Mouse (Mus musculus): ENCODE measurements around the gene Cyb561d2.
"Not testable (repeated sequence)": the region's sequence is repeated elsewhere in the genome, so short reads cannot be mapped to it uniquely, and the experiment has no call there.

Cyb561d2 gene

DNA sequence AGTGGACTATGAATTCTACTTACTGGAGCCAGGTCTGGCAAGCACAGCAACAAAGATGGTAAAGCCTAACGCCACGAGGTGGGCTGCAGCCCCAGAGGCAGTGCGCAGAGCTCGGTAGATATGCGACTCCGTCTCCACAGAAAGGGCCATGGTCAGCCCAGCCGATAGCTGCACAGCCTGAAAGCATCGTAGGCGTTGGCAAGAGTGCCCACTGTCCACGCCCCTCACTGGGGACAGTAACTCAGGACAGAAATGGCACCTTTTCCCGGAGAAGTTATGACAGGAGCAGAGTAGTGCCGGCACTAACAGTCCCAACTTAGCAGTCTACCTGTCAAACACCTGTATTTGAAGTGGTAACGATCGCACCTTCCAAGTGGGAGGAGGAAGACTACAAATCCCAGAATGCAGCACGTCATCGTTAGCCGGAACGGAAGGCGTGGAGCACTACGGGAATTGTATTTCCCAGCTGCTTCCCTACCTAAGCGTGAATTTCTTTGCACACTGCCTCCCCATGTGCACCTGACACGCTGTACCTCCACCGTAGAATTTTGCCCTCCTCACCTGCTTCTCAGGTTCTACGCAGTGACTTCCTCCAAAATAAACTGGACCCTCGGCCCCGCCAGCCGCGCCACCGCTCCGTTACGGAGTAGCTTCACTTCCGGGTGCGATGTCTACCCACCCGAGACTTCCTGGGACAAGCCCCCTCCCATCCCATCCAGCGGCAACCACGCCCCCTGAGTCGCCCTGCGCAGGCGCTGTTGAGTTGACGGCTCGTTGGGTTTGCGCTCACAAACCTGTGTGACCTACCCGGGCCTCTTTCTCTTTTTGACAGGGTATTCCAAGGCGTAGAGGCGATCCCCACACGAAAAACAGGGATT is at the start of gene Cyb561d2, which contains the start of gene Nprl2:
Cyb561d2 (minus strand) TSS at position 720 of the 878 bp plus-strand sequence.
Nprl2 (plus strand) TSS at position 753 of the 878 bp plus-strand sequence.
- DNase-seq (ENCODE audit: low spot score) = peak; percentile 96

GRCm38 (mm10) chr9:107590773-107591060 is 48.7 kb upstream of the Cyb561d2 start:
- no peak for DNase-seq (ENCODE audit: low spot score)

- no peak for DNase-seq (ENCODE audit: low spot score)
These were observed 48.2 kb upstream of the Cyb561d2 start for GRCm38 (mm10) chr9:107590058-107590772.

- peak; percentile 64 for DNase-seq (ENCODE audit: low spot score)
These were observed 46.0 kb upstream of the Cyb561d2 start for GRCm38 (mm10) chr9:107587833-107588639.

DNA sequence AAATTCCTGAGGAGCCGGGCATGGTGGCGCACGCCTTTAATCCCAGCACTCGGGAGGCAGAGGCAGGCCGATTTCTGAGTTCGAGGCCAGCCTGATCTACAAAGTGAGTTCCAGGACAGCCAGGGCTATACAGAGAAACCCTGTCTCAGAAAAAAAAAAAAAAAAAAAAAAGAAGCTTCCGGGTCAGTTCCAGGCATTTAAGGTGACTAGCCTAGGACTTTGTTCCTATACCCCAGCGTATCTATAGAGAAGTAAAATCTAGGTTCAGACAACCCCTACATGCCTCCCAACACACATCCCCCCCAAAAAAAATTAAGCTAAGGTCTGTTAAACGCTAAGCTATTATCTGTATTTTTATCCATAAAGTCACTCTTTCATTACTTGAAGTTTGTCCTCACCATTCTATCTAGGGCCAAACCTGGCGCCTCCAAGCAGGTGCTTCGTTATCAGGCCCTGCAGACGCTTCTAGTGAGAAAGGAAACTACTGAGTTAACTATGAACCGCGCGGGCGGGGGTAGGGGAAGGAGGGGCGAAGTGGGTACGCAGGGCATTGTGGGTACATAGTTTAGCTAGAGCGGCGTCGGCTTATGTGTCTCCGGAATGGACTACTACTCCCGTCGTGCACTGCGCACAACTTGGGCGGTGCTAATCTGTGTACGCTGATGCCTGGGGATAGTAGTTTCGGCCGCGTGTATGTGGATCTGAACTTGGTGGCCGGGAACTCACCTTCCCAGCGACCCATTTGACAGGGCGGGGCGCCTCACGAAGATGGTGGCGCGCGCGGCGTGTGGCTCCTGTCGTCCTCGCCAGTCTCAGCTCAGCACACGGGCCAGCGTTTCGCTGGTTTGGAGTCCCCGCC is 45.2 kb upstream of the Cyb561d2 start, which contains the start of gene Ifrd2:
Ifrd2 (plus strand) TSS at position 669 of the 859 bp plus-strand sequence.
- DNase-seq (ENCODE audit: low spot score) = peak; percentile 95

DNA sequence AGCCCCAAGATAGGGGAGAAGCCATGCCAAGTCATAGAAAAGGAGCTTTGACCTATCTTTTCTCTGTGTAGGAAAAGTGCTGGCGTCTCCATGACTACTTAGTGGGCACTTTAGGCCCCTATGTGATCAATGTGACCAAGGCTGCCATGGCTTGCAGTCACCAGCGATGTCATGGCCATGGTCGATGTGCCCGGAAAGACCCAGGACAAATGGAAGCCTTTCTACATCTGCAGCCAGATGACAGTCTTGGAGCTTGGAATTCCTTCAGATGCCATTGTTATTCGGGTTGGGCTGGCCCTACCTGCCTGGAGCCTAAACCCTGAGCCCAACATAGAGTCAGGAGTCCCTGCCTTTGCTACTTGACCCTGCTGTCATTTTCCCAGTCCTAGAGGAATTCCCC is 44.5 kb upstream of the Cyb561d2 start:
- DNase-seq (ENCODE audit: low spot score) = no peak

- DNase-seq (ENCODE audit: low spot score) = no peak
These were observed 41.2 kb upstream of the Cyb561d2 start for GRCm38 (mm10) chr9:107583174-107583573.

DNA sequence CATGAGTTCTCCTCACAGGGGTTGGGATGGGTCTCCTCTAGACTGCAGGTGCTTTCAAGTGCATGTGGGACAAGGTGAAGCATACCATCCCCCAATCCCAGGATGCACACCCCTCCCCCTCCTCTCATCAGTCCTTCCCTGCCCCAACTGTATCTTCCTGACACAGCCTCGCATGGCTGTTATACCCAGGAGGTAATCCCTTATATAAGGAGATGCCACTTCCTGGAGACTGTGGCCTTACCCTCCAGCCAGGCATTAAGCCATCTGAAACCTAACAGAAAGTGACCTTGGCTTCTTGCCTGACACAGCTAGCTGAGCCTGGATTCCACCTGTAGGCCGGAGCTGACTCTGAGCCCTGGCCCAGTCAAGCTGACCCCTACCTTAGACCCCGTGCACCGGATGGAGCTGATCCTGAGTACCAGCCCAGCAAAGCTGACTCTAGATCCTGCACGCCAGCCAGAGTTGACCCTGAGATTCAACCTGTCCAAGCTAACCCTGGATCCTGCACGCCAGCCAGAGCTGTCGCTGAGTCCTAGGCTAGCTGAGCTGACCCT is 40.6 kb upstream of the Cyb561d2 start:
- no peak for DNase-seq (ENCODE audit: low spot score)

DNA sequence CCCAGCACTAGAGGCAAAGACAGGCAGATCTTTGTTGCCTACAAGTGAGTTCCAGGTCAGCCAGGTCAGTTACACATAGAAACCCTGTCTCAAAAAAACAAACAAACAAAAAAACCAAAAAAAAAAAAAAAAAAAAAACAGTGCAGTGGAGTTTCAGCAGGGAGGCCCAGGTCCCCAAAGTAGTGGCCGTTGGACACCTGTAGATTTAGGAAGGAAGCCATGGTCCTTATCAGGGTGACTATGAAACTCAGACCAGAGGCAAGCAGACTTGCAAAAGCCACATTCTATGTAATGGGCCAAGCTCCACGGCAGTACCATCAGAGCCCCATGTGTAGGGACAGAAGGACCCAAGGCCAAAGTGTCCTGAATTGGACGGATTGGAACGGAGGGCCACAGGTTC is 39.6 kb upstream of the Cyb561d2 start:
- DNase-seq (ENCODE audit: low spot score) = no peak

DNA sequence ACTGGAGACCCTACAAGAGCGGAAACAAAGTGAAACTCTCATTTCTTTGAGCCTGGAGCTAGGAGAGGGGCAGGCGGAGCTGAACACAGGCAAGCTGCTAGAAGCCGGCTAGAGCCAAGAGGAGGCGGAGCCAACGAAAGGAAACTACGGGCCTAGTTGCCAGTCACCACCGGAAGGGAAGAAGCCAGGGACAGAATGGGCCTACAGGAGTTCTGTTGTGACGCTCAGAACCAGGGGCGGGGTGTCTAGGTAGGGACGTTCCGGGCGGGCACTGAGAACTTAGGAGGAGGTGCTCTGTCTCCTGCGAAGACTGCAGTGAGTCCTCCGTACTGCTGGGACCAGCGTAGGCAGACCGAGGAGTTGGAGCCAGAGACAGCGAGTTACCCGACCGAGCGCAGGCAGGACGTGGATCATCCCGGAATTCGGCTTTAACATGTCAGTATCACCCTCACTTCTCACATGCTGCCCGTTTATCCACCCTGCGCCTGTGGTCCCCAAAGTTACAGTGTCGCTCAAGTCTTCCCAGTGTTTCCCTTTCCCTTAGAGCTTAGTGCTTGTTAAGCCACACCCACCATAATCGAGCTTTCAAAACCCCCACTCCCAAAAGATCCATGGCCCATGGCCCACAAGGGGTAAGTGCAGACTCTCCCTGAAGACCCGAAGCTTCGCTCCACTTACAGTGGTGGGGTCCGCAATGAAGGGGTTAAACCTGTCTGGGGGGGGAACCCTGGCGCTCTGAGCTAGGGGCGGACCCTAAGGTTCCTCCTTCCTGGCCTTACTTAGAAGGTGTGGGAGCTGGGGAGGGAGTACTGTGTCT is 38.7 kb upstream of the Cyb561d2 start, which contains the start of gene Hyal3:
Hyal3 (plus strand) TSS at position 318 of the 817 bp plus-strand sequence.
- peak; percentile 90 for DNase-seq (ENCODE audit: low spot score)

GRCm38 (mm10) chr9:107579023-107579900 is 37.3 kb upstream of the Cyb561d2 start:
- no peak for DNase-seq (ENCODE audit: low spot score)

GRCm38 (mm10) chr9:107578587-107578986 is 36.6 kb upstream of the Cyb561d2 start, which contains the start of gene Naa80:
Gene Naa80, plus strand, starts transcription at chr9:107578887.
- no peak for DNase-seq (ENCODE audit: low spot score)

DNA sequence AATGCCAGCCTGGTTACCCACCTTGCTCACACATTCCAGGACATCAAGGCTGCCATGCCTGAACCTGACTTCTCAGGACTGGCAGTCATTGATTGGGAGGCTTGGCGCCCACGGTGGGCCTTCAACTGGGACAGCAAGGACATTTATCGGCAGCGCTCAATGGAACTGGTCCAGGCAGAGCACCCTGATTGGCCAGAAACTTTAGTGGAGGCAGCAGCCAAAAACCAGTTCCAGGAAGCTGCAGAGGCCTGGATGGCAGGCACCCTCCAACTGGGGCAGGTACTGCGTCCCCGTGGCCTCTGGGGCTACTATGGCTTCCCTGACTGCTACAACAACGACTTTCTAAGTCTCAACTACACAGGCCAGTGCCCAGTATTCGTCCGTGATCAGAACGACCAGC is 35.9 kb upstream of the Cyb561d2 start:
- DNase-seq (ENCODE audit: low spot score) = no peak

DNA sequence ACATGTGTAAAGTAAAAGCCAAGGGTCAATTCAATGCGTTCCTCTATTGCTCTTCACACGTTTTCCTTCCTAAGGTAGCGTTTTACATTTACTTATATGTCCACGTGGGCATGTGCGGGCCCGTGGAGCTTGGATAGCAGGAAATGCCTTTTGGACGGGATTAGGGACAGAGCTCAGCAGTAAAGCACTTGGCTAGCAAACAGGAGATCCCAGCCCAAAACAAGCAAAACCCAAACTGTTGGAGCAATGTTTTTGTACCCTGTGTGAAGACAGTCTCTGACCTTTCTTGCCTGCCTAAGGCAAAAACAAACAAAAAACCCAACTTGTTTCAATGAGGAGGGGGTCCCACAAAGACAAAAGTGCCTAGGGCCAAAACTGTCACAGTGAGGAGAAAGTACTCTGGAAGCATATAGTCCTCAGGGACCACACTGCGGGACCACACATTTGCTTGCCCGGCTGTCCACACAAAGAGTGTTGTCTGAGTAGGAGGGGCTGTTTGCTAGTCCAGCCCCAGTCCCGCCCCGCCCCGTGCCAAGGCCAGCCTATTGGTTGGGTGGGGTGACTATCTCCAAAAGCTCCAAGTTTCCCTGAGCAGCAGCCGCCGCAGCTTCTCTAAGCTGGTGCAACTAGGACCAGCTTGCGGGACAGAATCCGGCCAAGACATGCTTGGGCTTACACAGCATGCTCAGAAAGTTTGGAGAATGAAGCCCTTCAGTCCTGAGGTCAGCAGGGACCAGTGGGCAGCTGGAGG is 34.5 kb upstream of the Cyb561d2 start, which contains the start of gene Hyal1:
Hyal1 (plus strand) TSS at position 571 of the 751 bp plus-strand sequence.
- peak; percentile 90 for DNase-seq (ENCODE audit: low spot score)

GRCm38 (mm10) chr9:107575579-107576356 is 33.8 kb upstream of the Cyb561d2 start:
- DNase-seq (ENCODE audit: low spot score) = no peak

DNA sequence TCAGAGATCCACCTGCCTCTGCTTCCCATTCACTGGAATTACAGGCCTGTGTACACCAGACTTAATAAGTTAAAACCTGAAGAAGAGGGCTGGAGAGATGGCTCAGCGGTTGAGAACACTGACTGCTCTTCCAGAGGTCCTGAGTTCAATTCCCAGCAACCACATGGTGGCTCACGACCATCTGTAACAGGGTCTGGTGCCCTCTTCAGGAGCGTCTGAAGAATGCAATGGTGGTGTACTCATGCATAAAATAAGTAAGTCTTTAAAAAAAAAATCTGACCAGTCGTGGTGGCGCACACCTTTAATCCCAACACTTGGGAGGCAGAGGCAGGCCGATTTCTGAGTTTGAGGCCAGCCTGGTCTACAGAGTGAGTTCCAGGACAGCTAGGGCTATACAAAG is 31.8 kb upstream of the Cyb561d2 start:
- not testable (repeated sequence) for DNase-seq (ENCODE audit: low spot score)

GRCm38 (mm10) chr9:107572327-107572662 is 30.3 kb upstream of the Cyb561d2 start:
- DNase-seq (ENCODE audit: low spot score) = no peak
